Mouse (Mus musculus) liver, adult 2 months (tissue): ENCODE measurements around the gene Ndufb2. TPM values are rescaled to one million over a fixed set of nuclear protein-coding genes. Genes with fewer than 3 reads are reported as not detected.
A peak's percentile ranks its signal among the peaks of the same experiment; 100 is the strongest.

Source experiments
- DNase-seq: peaks from one replicate; pipeline ENCODE4 v3.0.0-alpha.2; 2011; ENCODE audit warnings: low read depth, low spot score; ENCODE audit errors: extremely low read depth
- H3K27ac ChIP-seq: fragments of 200-500 bp; replicated peaks from 2 replicates; pipeline ENCODE4 v1.5.1; 2012; ENCODE audit warnings: low read depth, mild to moderate bottlenecking, control low read depth, inconsistent platforms, low read length; ENCODE audit not compliant: insufficient read depth
- H3K27me3 ChIP-seq: fragments of 200-500 bp; 2 replicates; pipeline ENCODE4 v1.6.1; 2012; ENCODE audit warnings: mild to moderate bottlenecking, moderate library complexity, low read length, inconsistent platforms; ENCODE audit not compliant: control insufficient read depth, insufficient read depth
- H3K36me3 ChIP-seq: fragments of 200-500 bp; 2 replicates; pipeline ENCODE4 v1.6.1; 2012; ENCODE audit warnings: low read length, inconsistent platforms; ENCODE audit not compliant: control insufficient read depth, insufficient read depth
- H3K4me1 ChIP-seq: fragments of 200-500 bp; 2 replicates; pipeline ENCODE4 v1.6.1; 2011; ENCODE audit warnings: low read length; ENCODE audit not compliant: control insufficient read depth, insufficient read depth
- H3K4me3 ChIP-seq: fragments of 200-500 bp; 2 replicates; pipeline ENCODE4 v1.5.1; 2011; ENCODE audit warnings: low read depth, mild to moderate bottlenecking, control low read depth, low read length, moderate library complexity; ENCODE audit not compliant: insufficient read depth
- H3K79me2 ChIP-seq: fragments of 200-500 bp; 2 replicates; pipeline ENCODE4 v1.6.1; 2012; ENCODE audit warnings: inconsistent platforms, mild to moderate bottlenecking, low read length, moderate library complexity; ENCODE audit not compliant: control insufficient read depth, insufficient read depth
- H3K9ac ChIP-seq: fragments of 200-500 bp; 2 replicates; pipeline ENCODE4 v1.6.1; 2012; ENCODE audit warnings: low read depth, mild to moderate bottlenecking, control low read depth, inconsistent platforms, low read length
- CTCF ChIP-seq: fragments of 200-500 bp; IDR thresholded peaks from 2 replicates; pipeline ENCODE4 v1.5.1; 2011; ENCODE audit warnings: low read depth, low read length, control low read depth
- POLR2A ChIP-seq: fragments of 200-500 bp; IDR thresholded peaks from 2 replicates; pipeline ENCODE4 v1.6.1; 2011; ENCODE audit warnings: low read length, control low read depth; ENCODE audit not compliant: insufficient read depth; ENCODE audit errors: extremely low read depth
- WGBS: fragments of 180-500 bp; shearing (Covaris S2); methylation state at CpG from one replicate; pipeline ENCODE4 v1.1.7; 2018; 5-methylcytosine and 5-hydroxymethylcytosine counted together
- polyA plus RNA-seq: library from polyadenylated mRNA; depleted of rRNA; stranded (reverse); fragments of >200 nt; gene quantifications from 2 replicates; pipeline ENCODE4 v1.2.3, GENCODE M21; 2012
- total RNA-seq: library from RNA; depleted of rRNA; stranded (reverse); fragments of >200 nt; gene quantifications from 2 replicates; pipeline ENCODE4 v1.2.3, GENCODE M21; 2014

Gene Ndufb2
- total and polyA plus RNA-seq, 2 experiments = 235 to 465 TPM

- Histone ChIP-seq H3K27ac (no peak overlapping the region), H3K9ac (no peak overlapping the region), H3K4me3 (no peak overlapping the region), H3K36me3 (no peaks in the 10 kb centered on the region), H3K79me2 (no peaks in the 10 kb centered on the region), H3K4me1 (no peaks in the 10 kb centered on the region), H3K27me3 (no peaks in the 10 kb centered on the region; the same call in 1 of the 2 replicates)
- no peak for DNase-seq
- WGBS = 70% methylated on average over 8 of the region's 8 CpGs
- no peak for TF ChIP-seq CTCF
- no peak for TF ChIP-seq POLR2A
Observed at GRCm38 (mm10) chr6:39551981-39552636, 40.3 kb upstream of the Ndufb2 start.

GRCm38 (mm10) chr6:39554888-39555647, 37.3 kb upstream of the Ndufb2 start:
- no peak overlapping the region for H3K4me3 ChIP-seq
- H3K27me3 ChIP-seq = peaks cover 6% of the 10 kb centered on the region; the same call in 1 of the 2 replicates
- TF ChIP-seq CTCF (no peak), POLR2A (no peak)
- no peak overlapping the region for H3K9ac ChIP-seq
- no peaks in the 10 kb centered on the region for H3K79me2 ChIP-seq
- H3K27ac ChIP-seq = peak overlapping the region; percentile 3; the same call in 1 of the 2 replicates
- no peaks in the 10 kb centered on the region for H3K4me1 ChIP-seq
- WGBS = 36% methylated on average over 12 of the region's 12 CpGs
- peak; percentile 75 for DNase-seq
- H3K36me3 ChIP-seq = no peaks in the 10 kb centered on the region

- H3K36me3 ChIP-seq = no peaks in the 10 kb centered on the region
- H3K4me3 ChIP-seq = no peak overlapping the region
- no peaks in the 10 kb centered on the region for H3K4me1 ChIP-seq
- no peak overlapping the region for H3K9ac ChIP-seq
- H3K79me2 ChIP-seq = no peaks in the 10 kb centered on the region
- peak; percentile 15 for DNase-seq
- 70% methylated on average over 2 of the region's 2 CpGs for WGBS
- no peak overlapping the region for H3K27ac ChIP-seq
- H3K27me3 ChIP-seq = peaks cover 6% of the 10 kb centered on the region; the same call in 1 of the 2 replicates
- no peak for TF ChIP-seq CTCF
- TF ChIP-seq POLR2A = no peak
Observed at GRCm38 (mm10) chr6:39555648-39555945, 36.8 kb upstream of the Ndufb2 start.

- peak overlapping the region; percentile 57 for H3K9ac ChIP-seq
- 5% methylated on average over 50 of the region's 54 CpGs for WGBS
- H3K4me1 ChIP-seq = no peaks in the 10 kb centered on the region
- H3K27me3 ChIP-seq = peaks cover 6% of the 10 kb centered on the region; the same call in 1 of the 2 replicates
- no peak for DNase-seq
- peak overlapping the region; percentile 31 for H3K27ac ChIP-seq
- H3K79me2 ChIP-seq = no peaks in the 10 kb centered on the region
- H3K4me3 ChIP-seq = peak overlapping the region; percentile 65
- H3K36me3 ChIP-seq = no peaks in the 10 kb centered on the region
- TF ChIP-seq CTCF (no peak), POLR2A (no peak)
Observed at GRCm38 (mm10) chr6:39556900-39557659, 35.3 kb upstream of the Ndufb2 start.

- WGBS = 9% methylated on average over 43 of the region's 50 CpGs
- TF ChIP-seq CTCF (no peak), POLR2A (no peak)
- Histone ChIP-seq H3K36me3 (no peaks in the 10 kb centered on the region), H3K27me3 (peaks cover 6% of the 10 kb centered on the region; the same call in 1 of the 2 replicates), H3K79me2 (no peaks in the 10 kb centered on the region), H3K27ac (peak within 1 kb of the TSS; percentile 31), H3K4me1 (no peaks in the 10 kb centered on the region), H3K4me3 (peak within 1 kb of the TSS; percentile 65), H3K9ac (peak within 1 kb of the TSS; percentile 74)
- no peak for DNase-seq
Observed at GRCm38 (mm10) chr6:39557723-39558261, 34.6 kb upstream of the Ndufb2 start, which contains the start of gene Dennd2a. Gene Dennd2a (minus strand): TSS chr6:39557867.
